Mouse (Mus musculus): ENCODE data around the gene Lsamp. TPM values are rescaled to one million over a fixed set of nuclear protein-coding genes. Genes with fewer than 3 reads are reported as not detected.

Lsamp gene
- polyA plus RNA-seq, 1 experiment from 2014 or later, result 21.5 TPM

DNA sequence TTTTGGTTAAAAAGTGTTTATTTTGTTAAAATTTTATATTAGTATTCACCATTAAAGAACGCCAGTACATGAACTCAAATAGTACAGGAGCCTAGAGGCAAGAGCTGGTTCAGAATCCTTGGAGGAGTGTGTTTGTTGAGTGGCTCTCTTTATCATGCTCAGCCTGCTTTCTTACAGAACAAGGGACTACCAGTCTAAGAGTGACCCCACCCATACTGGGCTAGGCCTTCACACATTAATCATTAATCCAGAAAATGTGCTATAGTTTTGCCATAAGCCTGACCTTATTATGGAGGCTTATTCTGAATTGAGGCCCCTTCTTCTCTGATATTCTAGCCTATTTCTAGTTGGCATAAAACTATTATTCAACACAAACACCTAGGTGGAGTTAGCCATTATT lies 52.6 kb downstream of the Lsamp start:
- H3K27me3 ChIP-seq (ENCODE audit: control insufficient read depth, insufficient read depth, low read length), result no peaks in the 10 kb centered on the region
- H3K36me3 ChIP-seq (ENCODE audit: control insufficient read depth, insufficient read depth, low read length), result no peaks in the 10 kb centered on the region
- H3K27ac ChIP-seq (ENCODE audit: low read depth, low read length), result no peak overlapping the region
- no peak for DNase-seq (ENCODE audit: low spot score)
- H3K9ac ChIP-seq (ENCODE audit: low read length), result no peak overlapping the region
- no peaks in the 10 kb centered on the region for H3K9me3 ChIP-seq (ENCODE audit: control insufficient read depth, low read length)
- no peaks in the 10 kb centered on the region for H3K4me1 ChIP-seq (replicated peaks; ENCODE audit: control insufficient read depth, insufficient read depth, low read length)
- no peak overlapping the region for H3K4me3 ChIP-seq (ENCODE audit: low read depth, low read length)
- H3K4me2 ChIP-seq (ENCODE audit: low read depth, low read length, severe bottlenecking), result no peak overlapping the region
- ATAC-seq (replicated peaks; ENCODE audit: low FRiP score), result no peak
- 91% methylated on average over 1 of the region's 1 CpGs for WGBS

DNA sequence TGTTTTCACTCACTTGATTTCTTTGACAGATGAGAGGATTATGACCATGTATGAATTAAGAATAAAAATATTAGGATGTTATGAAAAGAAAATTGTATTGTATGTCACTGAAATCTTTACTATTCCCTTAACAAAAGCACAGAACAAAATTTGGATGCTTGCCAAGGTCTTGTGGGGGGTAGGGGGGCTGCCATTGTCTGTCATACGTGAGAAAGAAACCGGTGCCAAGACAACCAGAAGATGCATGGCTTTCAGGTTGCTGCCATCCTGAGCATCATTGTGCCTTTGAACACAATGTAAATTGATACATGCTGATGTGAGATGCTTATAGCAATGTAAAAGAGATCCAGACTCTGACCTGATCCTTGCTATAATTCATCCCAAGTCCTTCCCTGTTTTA lies 75.4 kb downstream of the Lsamp start:
- H3K4me3 ChIP-seq (ENCODE audit: low read depth, low read length), result no peak overlapping the region
- no peak overlapping the region for H3K4me2 ChIP-seq (ENCODE audit: low read depth, low read length, severe bottlenecking)
- no peak for ATAC-seq (replicated peaks; ENCODE audit: low FRiP score)
- no peak overlapping the region for H3K27ac ChIP-seq (ENCODE audit: low read depth, low read length)
- DNase-seq (ENCODE audit: low spot score), result no peak
- H3K4me1 ChIP-seq (replicated peaks; ENCODE audit: control insufficient read depth, insufficient read depth, low read length), result no peaks in the 10 kb centered on the region
- WGBS, result 77% methylated on average over 2 of the region's 2 CpGs
- H3K27me3 ChIP-seq (ENCODE audit: control insufficient read depth, insufficient read depth, low read length), result no peaks in the 10 kb centered on the region
- H3K9ac ChIP-seq (ENCODE audit: low read length), result no peak overlapping the region
- no peaks in the 10 kb centered on the region for H3K36me3 ChIP-seq (ENCODE audit: control insufficient read depth, insufficient read depth, low read length)
- H3K9me3 ChIP-seq (ENCODE audit: control insufficient read depth, low read length), result no peaks in the 10 kb centered on the region

DNA sequence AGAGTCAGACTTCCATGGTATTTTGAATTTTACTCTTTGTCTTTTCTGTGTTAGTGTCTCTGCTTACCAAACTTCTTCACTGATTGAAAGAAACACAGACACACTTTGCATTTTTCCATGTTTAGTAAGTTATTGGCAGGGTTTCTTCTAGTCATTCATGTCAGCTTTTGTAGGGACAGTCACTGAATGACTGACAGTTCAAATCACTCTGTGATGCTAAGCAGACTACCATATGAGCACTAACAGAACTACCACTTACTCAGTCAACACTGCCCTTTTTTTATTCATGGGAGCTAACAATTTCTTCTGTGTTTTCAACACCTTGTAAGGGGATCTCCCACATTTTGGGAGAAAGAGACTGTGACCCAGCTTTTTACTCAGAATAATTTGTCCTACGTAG lies 75.8 kb downstream of the Lsamp start:
- H3K9me3 ChIP-seq (ENCODE audit: control insufficient read depth, low read length), result no peaks in the 10 kb centered on the region
- H3K4me3 ChIP-seq (ENCODE audit: low read depth, low read length), result no peak overlapping the region
- DNase-seq (ENCODE audit: low spot score) (no peak), ATAC-seq (replicated peaks; ENCODE audit: low FRiP score) (no peak)
- no peaks in the 10 kb centered on the region for H3K27me3 ChIP-seq (ENCODE audit: control insufficient read depth, insufficient read depth, low read length)
- 87% methylated on average over 1 of the region's 1 CpGs for WGBS
- H3K27ac ChIP-seq (ENCODE audit: low read depth, low read length), result no peak overlapping the region
- H3K4me2 ChIP-seq (ENCODE audit: low read depth, low read length, severe bottlenecking), result no peak overlapping the region
- H3K9ac ChIP-seq (ENCODE audit: low read length), result no peak overlapping the region
- no peaks in the 10 kb centered on the region for H3K36me3 ChIP-seq (ENCODE audit: control insufficient read depth, insufficient read depth, low read length)
- H3K4me1 ChIP-seq (replicated peaks; ENCODE audit: control insufficient read depth, insufficient read depth, low read length), result no peaks in the 10 kb centered on the region

DNA sequence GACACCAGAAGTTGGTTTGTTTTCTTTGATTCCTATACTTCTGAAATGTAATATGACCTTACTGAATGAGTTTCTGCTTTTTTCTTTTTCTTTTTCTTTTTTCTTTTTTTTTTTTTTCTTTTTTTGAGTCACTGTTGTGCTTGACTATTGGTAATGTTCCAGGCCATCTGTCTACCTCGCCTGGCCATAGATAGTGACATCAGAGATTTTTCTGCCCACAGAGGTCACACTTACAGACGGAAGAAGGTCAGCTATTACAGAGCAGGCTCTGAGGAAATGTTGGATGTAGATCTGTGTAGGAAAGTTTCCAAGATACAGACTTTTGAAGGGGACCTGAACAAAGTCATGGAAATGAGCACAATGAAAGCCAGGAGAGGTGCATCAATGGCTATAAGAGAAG lies 76.3 kb downstream of the Lsamp start:
- Histone ChIP-seq H3K27ac (ENCODE audit: low read depth, low read length) (no peak overlapping the region), H3K36me3 (ENCODE audit: control insufficient read depth, insufficient read depth, low read length) (no peaks in the 10 kb centered on the region), H3K9ac (ENCODE audit: low read length) (no peak overlapping the region), H3K4me2 (ENCODE audit: low read depth, low read length, severe bottlenecking) (no peak overlapping the region), H3K4me3 (ENCODE audit: low read depth, low read length) (no peak overlapping the region), H3K4me1 (replicated peaks; ENCODE audit: control insufficient read depth, insufficient read depth, low read length) (no peaks in the 10 kb centered on the region), H3K27me3 (ENCODE audit: control insufficient read depth, insufficient read depth, low read length) (no peaks in the 10 kb centered on the region), H3K9me3 (ENCODE audit: control insufficient read depth, low read length) (no peaks in the 10 kb centered on the region)
- no peak for DNase-seq (ENCODE audit: low spot score)
- ATAC-seq (replicated peaks; ENCODE audit: low FRiP score), result no peak
- WGBS, result 77% methylated on average over 2 of the region's 2 CpGs

DNA sequence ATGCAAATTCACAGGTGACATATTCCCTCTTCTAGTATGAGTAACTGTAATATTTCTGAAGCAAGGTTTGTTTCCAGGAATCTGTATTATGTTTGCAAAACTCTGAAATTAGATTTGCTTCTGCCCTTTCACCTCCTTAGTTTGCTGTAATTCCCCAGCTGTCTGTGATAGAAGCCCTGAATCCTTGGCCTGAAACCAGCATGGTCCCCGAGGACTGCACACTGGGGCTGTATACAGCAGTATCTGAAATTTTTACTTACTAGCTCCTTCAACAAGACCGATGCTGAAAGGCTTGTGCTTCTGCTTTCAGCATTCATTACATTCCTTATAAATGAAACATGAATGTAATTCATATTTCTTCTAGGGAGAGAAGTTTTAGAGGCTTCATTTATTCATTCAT lies 91.4 kb downstream of the Lsamp start:
- WGBS, result 86% methylated on average over 2 of the region's 2 CpGs
- H3K27me3 ChIP-seq (ENCODE audit: control insufficient read depth, insufficient read depth, low read length), result no peaks in the 10 kb centered on the region
- ATAC-seq (replicated peaks; ENCODE audit: low FRiP score) (no peak), DNase-seq (ENCODE audit: low spot score) (no peak)
- no peaks in the 10 kb centered on the region for H3K9me3 ChIP-seq (ENCODE audit: control insufficient read depth, low read length)
- no peak overlapping the region for H3K9ac ChIP-seq (ENCODE audit: low read length)
- H3K36me3 ChIP-seq (ENCODE audit: control insufficient read depth, insufficient read depth, low read length), result no peaks in the 10 kb centered on the region
- H3K4me1 ChIP-seq (replicated peaks; ENCODE audit: control insufficient read depth, insufficient read depth, low read length), result no peaks in the 10 kb centered on the region
- H3K4me2 ChIP-seq (ENCODE audit: low read depth, low read length, severe bottlenecking), result no peak overlapping the region
- H3K4me3 ChIP-seq (ENCODE audit: low read depth, low read length), result no peak overlapping the region
- H3K27ac ChIP-seq (ENCODE audit: low read depth, low read length), result no peak overlapping the region

DNA sequence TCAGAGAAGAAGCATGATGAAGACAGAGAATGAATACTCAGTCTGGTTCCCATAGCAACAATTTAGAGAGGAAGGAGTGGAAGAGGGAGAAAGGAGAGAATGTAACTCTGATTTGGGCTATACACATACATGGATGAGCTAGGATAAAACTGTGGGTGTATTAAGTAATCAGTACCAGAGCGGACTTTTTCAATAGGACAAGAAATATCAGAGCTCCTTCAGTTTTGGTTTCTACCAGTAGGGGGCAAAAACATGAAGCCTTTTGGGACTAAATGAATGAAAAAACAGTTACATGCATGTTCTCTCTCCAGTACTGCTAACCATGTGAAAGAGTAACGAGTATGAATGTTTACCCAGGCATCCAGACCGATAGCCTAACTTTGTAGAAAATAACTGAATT lies 96.1 kb downstream of the Lsamp start:
- Histone ChIP-seq H3K4me2 (ENCODE audit: low read depth, low read length, severe bottlenecking) (no peak overlapping the region), H3K36me3 (ENCODE audit: control insufficient read depth, insufficient read depth, low read length) (no peaks in the 10 kb centered on the region), H3K9me3 (ENCODE audit: control insufficient read depth, low read length) (no peaks in the 10 kb centered on the region), H3K27me3 (ENCODE audit: control insufficient read depth, insufficient read depth, low read length) (no peaks in the 10 kb centered on the region), H3K4me3 (ENCODE audit: low read depth, low read length) (no peak overlapping the region), H3K27ac (ENCODE audit: low read depth, low read length) (no peak overlapping the region), H3K9ac (ENCODE audit: low read length) (no peak overlapping the region), H3K4me1 (replicated peaks; ENCODE audit: control insufficient read depth, insufficient read depth, low read length) (no peaks in the 10 kb centered on the region)
- no peak for ATAC-seq (replicated peaks; ENCODE audit: low FRiP score)
- 72% methylated on average over 3 of the region's 3 CpGs for WGBS
- DNase-seq (ENCODE audit: low spot score), result no peak

DNA sequence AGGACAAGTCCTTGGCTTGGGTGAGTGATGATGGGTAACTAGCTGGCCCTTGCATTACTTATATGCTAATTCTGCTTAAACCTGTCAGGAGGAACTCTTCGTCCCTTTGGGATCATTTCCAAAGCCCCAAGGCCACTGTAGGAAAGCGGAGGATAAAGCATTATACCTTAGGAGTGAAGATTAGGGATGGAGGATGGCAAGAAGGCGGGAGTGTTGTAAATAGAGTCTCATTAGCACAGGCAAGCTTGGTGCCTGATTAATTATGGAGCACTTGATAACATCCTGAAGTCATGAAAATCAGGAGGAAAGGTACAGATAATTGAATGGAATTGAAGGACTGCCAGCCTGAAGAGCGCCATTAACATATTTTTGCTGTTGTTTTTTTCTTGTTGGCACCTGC lies 120.2 kb downstream of the Lsamp start:
- WGBS, result 51% methylated on average over 4 of the region's 4 CpGs
- H3K27me3 ChIP-seq (ENCODE audit: control insufficient read depth, insufficient read depth, low read length), result no peaks in the 10 kb centered on the region
- no peak overlapping the region for H3K4me3 ChIP-seq (ENCODE audit: low read depth, low read length)
- DNase-seq (ENCODE audit: low spot score) (no peak), ATAC-seq (replicated peaks; ENCODE audit: low FRiP score) (no peak)
- no peaks in the 10 kb centered on the region for H3K36me3 ChIP-seq (ENCODE audit: control insufficient read depth, insufficient read depth, low read length)
- H3K4me1 ChIP-seq (replicated peaks; ENCODE audit: control insufficient read depth, insufficient read depth, low read length), result no peaks in the 10 kb centered on the region
- no peak overlapping the region for H3K4me2 ChIP-seq (ENCODE audit: low read depth, low read length, severe bottlenecking)
- no peak overlapping the region for H3K27ac ChIP-seq (ENCODE audit: low read depth, low read length)
- no peaks in the 10 kb centered on the region for H3K9me3 ChIP-seq (ENCODE audit: control insufficient read depth, low read length)
- no peak overlapping the region for H3K9ac ChIP-seq (ENCODE audit: low read length)

DNA sequence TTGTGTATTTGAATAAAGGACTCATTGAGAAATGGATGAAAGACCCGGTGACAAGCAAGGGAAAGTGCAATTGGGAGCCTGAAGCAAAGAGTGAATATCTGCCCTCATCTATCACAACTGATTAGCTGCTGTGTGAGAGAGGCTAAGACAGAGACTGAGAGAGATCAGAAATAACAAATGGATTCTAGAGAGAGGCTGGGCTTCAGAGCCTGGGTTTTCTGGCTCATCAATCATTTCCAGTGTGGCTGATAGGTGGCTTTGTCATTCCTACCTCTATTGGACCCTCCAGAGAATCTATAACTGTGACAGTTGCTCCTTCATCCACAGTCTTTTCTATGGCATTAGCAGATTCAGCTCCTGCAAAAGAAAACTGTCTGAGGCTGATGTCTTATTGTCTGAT lies 198.8 kb downstream of the Lsamp start:
- WGBS, result 45% methylated on average over 1 of the region's 1 CpGs
- Histone ChIP-seq H3K27me3 (ENCODE audit: control insufficient read depth, insufficient read depth, low read length) (no peaks in the 10 kb centered on the region), H3K36me3 (ENCODE audit: control insufficient read depth, insufficient read depth, low read length) (no peaks in the 10 kb centered on the region), H3K4me3 (ENCODE audit: low read depth, low read length) (no peak overlapping the region), H3K9ac (ENCODE audit: low read length) (no peak overlapping the region), H3K4me2 (ENCODE audit: low read depth, low read length, severe bottlenecking) (no peak overlapping the region), H3K27ac (ENCODE audit: low read depth, low read length) (no peak overlapping the region), H3K4me1 (replicated peaks; ENCODE audit: control insufficient read depth, insufficient read depth, low read length) (no peaks in the 10 kb centered on the region), H3K9me3 (ENCODE audit: control insufficient read depth, low read length) (no peaks in the 10 kb centered on the region)
- ATAC-seq (replicated peaks; ENCODE audit: low FRiP score) (no peak), DNase-seq (ENCODE audit: low spot score) (no peak)

DNA sequence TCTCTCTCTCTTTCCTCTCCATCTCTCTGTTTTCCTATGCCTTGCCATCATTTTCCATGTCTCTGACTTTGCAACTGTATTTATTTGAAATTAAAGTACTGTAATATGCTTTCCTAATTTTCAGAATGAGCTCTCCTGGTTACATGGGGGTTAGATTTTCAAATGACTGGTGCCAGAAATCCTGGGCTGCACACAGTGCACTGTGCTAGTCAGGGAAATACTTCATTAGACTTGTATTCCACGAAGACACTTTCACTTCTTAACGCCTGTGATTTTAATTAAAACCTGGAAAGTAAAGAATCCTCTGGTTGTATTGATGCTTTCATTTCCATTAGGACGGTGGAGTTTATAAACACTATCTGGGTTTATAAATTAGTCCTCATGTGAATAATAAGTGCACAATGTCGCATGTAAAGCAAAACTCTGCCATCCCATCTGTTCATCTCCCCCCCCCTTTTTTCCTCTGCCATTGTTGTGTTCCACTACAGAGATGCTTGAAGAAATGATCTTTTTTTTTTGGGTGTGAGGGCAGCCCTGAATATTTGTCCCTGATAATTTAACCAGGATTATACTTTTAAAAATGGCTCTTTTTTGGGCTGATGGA lies 203.9 kb downstream of the Lsamp start:
- no peak for ATAC-seq (replicated peaks; ENCODE audit: low FRiP score)
- H3K4me2 ChIP-seq (ENCODE audit: low read depth, low read length, severe bottlenecking), result no peak overlapping the region
- H3K4me3 ChIP-seq (ENCODE audit: low read depth, low read length), result no peak overlapping the region
- no peaks in the 10 kb centered on the region for H3K27me3 ChIP-seq (ENCODE audit: control insufficient read depth, insufficient read depth, low read length)
- H3K36me3 ChIP-seq (ENCODE audit: control insufficient read depth, insufficient read depth, low read length), result no peaks in the 10 kb centered on the region
- WGBS, result 66% methylated on average over 4 of the region's 4 CpGs
- DNase-seq (ENCODE audit: low spot score), result no peak
- no peaks in the 10 kb centered on the region for H3K4me1 ChIP-seq (replicated peaks; ENCODE audit: control insufficient read depth, insufficient read depth, low read length)
- H3K27ac ChIP-seq (ENCODE audit: low read depth, low read length), result no peak overlapping the region
- H3K9ac ChIP-seq (ENCODE audit: low read length), result no peak overlapping the region
- H3K9me3 ChIP-seq (ENCODE audit: control insufficient read depth, low read length), result no peaks in the 10 kb centered on the region

All from forebrain, embryonic 11.5 days (tissue).